Mouse (Mus musculus): Measurements from ENCODE around the gene Mapk1ip1.

Gene Mapk1ip1

DNA sequence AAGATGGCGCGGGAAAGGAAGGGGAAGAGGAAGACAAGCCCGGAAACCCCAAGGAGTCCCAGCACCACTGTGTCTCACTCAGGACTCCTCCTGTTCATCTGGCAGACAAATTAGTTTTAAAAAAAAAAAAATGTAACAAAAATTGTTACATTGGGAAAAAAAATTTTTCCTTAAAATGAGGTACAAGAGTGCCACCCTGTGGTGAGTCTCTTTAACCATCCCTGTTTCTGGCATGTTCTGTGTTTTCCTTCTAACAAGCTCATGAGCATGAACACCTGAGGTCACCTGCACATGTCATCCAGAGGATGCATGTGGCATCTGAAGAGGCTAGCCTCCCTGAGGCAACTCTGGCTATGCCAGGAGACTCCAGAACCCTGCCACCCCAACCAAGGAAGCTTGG, 11.0 kb downstream of the Mapk1ip1 start:
- DNase-seq: no peak

DNA sequence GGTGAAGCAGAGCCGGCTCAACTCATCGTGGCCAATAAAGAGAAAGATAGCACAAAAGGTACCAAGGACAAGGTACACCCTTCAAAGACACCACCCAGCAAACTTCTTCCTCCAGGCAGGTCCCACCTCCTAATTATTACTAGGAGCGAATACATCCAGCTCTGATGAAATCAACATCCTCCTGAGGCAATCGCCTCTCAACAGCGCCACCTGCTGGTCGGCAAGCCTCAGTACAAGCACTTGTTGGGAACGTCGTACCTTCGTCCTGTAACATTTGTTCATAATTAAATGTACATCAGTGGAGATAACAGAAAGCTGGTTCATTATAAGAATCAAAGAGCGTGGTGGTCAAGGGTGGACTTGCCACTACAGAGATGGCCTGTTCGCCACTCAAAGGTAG, 18.3 kb downstream of the Mapk1ip1 start:
- DNase-seq: no peak

GRCm38 (mm10) chr7:138824995-138825756, 20.9 kb downstream of the Mapk1ip1 start:
- no peak for DNase-seq

GRCm38 (mm10) chr7:138824423-138824822, 21.6 kb downstream of the Mapk1ip1 start:
- DNase-seq: no peak

GRCm38 (mm10) chr7:138818314-138818713, 27.8 kb downstream of the Mapk1ip1 start:
- DNase-seq: no peak

DNA sequence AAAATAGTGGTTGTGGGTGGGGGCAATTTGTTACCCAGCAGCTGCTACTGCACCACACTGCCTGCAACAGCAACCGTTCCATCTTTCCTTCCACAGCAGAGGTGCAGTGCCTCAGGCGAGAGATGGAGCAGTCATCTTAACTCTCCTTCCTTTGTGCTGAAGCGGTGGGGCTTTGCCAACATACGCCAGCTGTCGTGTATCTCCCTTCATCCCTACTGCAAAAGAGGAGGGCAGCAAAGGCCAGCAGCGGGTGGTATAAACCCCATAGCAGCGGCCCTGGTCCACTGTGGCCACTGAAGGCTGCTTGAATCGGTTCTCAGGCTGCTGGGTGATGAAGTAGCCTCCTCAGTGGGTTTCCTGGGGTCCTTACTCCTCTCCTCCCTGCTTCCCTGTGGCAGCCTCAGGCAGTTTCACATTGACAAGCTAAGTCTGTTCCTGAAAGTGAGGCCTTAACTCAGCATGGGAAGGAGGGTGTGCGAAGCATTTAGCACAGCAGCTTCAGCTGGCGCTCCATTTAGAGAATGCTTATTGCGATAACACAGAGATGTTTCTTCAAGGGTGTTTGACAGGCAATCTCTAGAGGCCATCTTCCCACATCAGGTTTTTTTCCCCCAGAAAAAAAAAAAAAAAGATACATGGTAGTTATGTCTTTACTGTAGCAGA, 32.7 kb downstream of the Mapk1ip1 start:
- DNase-seq: no peak

- no peak for DNase-seq
Observed at GRCm38 (mm10) chr7:138807146-138807545, 38.9 kb downstream of the Mapk1ip1 start.

- no peak for DNase-seq
Observed at GRCm38 (mm10) chr7:138803386-138803785, 42.7 kb downstream of the Mapk1ip1 start.

GRCm38 (mm10) chr7:138788109-138788508, 58.0 kb downstream of the Mapk1ip1 start:
- no peak for DNase-seq
